Mouse (Mus musculus): ENCODE data around the gene Fkbp1a. TPM values are rescaled to one million over a fixed set of nuclear protein-coding genes. Genes with fewer than 3 reads are reported as not detected.

Gene Fkbp1a
- polyA plus RNA-seq (2016; fragmentation: Nextera tagmentation; extraction: Ambion mirVana) = 933 and 973 TPM in 2 replicates

DNA sequence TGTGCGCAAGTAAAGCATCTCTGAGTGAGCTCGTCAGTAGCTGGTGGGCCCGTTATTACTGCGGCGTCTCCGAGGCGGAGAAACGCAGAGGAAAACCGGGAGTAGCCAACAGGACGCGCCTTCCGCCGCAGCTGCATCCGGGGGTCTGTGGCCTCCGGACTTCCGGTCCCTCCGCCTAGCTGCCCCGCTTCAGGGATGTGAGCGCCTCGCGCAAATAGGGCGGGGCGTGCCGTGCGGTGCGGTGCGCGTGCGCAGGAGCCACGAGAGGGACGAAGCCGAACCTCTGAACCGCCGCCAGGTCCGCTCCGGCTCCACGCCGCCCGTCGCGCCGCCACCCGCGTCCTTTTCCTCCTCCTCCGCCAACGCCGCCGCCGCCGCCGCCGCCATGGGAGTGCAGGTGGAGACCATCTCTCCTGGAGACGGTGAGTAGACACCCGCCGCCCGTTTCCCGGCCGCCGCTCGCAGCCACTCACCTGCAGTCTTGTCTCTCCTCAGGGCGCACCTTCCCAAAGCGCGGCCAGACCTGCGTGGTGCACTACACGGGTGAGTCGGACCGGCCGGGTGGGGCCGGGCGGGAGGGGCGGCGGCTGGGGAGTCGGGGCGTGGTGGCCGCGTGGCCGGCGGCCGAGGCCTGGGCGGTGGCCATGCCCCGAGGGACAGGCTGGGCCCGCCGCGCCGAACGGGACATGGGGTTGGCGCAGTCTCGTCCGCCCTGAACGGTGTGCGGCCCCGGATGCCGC, at the start of gene Fkbp1a:
Fkbp1a (plus strand) TSS at position 161 of the 740 bp plus-strand sequence.
- H3K27ac ChIP-seq = peak within 1 kb of the TSS; percentile 99
- H3K4me1 ChIP-seq = peaks cover 33% of the 10 kb centered on the region
- H3K4me3 ChIP-seq = peak within 1 kb of the TSS; percentile 98
- DNase-seq (ENCODE audit: low spot score) = peak; percentile 97
- no peaks in the 10 kb centered on the region for H3K9me3 ChIP-seq
- WGBS = under 1% methylated on average over 86 of the region's 93 CpGs
- H3K36me3 ChIP-seq = peaks cover 36% of the 10 kb centered on the region
- no peaks in the 10 kb centered on the region for H3K27me3 ChIP-seq (ENCODE audit: insufficient read depth, poor library complexity, severe bottlenecking)

DNA sequence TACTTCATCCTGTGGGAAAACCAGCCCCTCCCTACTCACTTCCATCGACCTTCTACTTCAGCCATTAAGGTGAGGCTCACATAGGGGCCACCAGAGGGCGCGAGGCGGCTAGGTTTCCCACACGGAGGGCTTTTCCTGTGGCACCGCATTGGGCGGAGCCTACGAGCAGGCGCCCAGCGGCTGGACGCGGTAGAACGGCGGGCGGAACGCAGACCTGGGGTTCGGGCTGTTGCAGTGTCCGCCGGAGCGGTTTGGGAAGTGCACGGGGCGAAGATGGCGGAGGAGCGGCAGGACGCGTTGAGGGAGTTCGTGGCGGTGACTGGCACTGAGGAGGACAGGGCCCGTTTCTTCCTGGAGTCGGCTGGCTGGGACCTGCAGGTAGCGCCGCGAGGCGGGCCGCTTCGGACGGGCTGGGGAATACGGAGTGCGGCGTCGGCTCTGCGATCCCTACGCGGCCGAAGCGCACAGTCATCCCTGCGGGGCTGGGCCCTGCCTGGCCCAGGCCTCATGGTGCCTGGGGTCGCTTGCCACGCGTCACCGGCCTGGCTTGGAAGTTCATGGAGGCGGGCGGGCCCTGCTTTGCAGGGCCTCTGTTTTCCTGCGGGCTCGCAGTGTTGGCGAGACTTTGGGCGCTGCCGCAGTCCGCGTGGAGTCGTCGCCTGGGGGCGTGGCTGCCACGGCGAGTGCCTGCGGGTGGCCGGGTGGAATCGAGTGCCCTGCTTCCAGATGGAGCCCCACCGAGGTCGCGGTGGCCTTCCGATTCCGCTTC, 48.1 kb upstream of the Fkbp1a start, which contains the start of gene Nsfl1c:
Nsfl1c (plus strand) TSS at position 148 of the 769 bp plus-strand sequence.
- Histone ChIP-seq H3K9me3 (no peaks in the 10 kb centered on the region), H3K4me1 (peaks cover 7% of the 10 kb centered on the region; the same call in 1 of the 2 replicates), H3K36me3 (peaks cover 26% of the 10 kb centered on the region), H3K27ac (peak within 1 kb of the TSS; percentile 92), H3K4me3 (peak within 1 kb of the TSS; percentile 98), H3K27me3 (ENCODE audit: insufficient read depth, poor library complexity, severe bottlenecking) (no peaks in the 10 kb centered on the region)
- WGBS = 1% methylated on average over 73 of the region's 73 CpGs
- peak; percentile 96 for DNase-seq (ENCODE audit: low spot score)

- Histone ChIP-seq H3K36me3 (peaks cover 61% of the 10 kb centered on the region), H3K4me1 (peaks cover 7% of the 10 kb centered on the region; the same call in 1 of the 2 replicates), H3K4me3 (no peak overlapping the region), H3K9me3 (no peaks in the 10 kb centered on the region), H3K27me3 (ENCODE audit: insufficient read depth, poor library complexity, severe bottlenecking) (no peaks in the 10 kb centered on the region), H3K27ac (no peak overlapping the region)
- 64% methylated on average over 3 of the region's 3 CpGs for WGBS
- no peak for DNase-seq (ENCODE audit: low spot score)
Observed at GRCm38 (mm10) chr2:151498358-151498757, 43.9 kb upstream of the Fkbp1a start.

DNA sequence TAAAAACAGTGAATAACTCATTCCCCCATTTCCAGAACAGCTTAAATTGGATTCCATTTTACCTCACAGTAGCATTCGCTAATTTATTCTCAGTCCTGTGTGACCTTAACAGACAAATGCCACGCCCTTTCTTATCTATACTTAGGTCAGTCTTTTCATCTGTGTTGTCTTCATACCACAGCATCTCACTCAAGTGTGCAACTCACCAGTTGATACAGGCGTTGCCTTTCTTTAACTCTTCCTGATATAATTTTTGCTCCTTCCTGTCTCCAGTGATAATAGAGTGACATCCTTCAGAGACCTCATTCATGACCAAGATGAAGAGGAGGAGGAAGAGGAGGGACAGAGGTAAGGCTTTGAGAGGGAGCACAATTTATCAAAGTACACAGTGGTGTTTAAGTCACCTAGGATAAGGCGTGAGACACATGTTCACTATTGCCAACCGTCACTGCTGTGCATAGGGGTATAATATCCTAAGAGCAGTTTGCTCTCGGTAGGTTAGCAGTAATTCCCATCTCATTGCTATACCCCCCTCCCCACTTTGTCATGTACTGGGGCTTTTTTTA, 41.8 kb upstream of the Fkbp1a start:
- Histone ChIP-seq H3K27ac (no peak overlapping the region), H3K4me1 (no peaks in the 10 kb centered on the region), H3K4me3 (no peak overlapping the region), H3K27me3 (ENCODE audit: insufficient read depth, poor library complexity, severe bottlenecking) (no peaks in the 10 kb centered on the region), H3K36me3 (peaks cover 82% of the 10 kb centered on the region), H3K9me3 (no peaks in the 10 kb centered on the region)
- WGBS = 89% methylated on average over 6 of the region's 6 CpGs
- no peak for DNase-seq (ENCODE audit: low spot score)

GRCm38 (mm10) chr2:151504226-151504625, 38.1 kb upstream of the Fkbp1a start:
- no peak overlapping the region for H3K4me3 ChIP-seq
- 88% methylated on average over 4 of the region's 4 CpGs for WGBS
- DNase-seq (ENCODE audit: low spot score) = no peak
- no peaks in the 10 kb centered on the region for H3K4me1 ChIP-seq
- H3K9me3 ChIP-seq = no peaks in the 10 kb centered on the region
- no peaks in the 10 kb centered on the region for H3K27me3 ChIP-seq (ENCODE audit: insufficient read depth, poor library complexity, severe bottlenecking)
- peaks cover 90% of the 10 kb centered on the region for H3K36me3 ChIP-seq
- no peak overlapping the region for H3K27ac ChIP-seq

- DNase-seq (ENCODE audit: low spot score) = peak; percentile 33
Observed at GRCm38 (mm10) chr2:151512199-151512598, 30.1 kb upstream of the Fkbp1a start.

DNA sequence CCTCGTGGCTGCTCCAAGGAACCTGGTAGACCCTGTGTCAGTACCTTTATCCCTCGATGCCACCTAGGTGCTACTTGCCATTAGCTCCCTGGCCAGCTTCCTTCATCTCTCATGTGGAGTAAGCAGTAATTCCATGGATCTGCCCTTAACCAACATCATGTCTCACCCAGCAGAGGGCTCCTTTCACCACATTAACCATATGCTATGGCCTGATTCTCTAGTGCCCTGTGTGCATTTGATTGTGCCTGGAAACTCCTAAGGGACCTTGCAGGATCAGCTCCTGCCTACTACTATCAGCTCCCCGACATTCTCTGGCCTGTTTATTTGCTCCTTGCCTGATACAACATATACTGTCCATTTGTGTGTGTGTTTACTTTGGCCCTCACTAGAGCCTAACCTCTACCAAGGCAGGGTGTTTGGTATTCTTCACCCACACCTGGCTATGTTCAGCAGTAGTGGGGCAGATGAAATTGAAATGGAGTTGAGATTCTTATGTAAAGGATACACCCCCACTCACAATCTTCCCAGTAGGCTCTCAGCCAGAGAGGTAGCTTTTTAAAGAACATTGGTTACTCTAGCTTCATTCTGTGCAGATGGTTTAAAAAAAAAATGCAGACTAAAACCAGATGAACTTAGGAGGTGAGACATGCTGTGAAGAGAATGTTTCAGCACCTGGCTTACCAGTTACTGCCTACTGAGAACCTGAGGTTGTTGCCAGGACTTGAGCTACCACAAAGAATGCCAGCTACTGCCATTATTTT, 28.6 kb upstream of the Fkbp1a start:
- no peak for DNase-seq (ENCODE audit: low spot score)

More at GRCm38 (mm10) chr2:151512199-151512598, 30.1 kb upstream of the Fkbp1a start:
- no peak overlapping the region for H3K4me3 ChIP-seq
- H3K36me3 ChIP-seq = peaks cover 79% of the 10 kb centered on the region
- no peaks in the 10 kb centered on the region for H3K9me3 ChIP-seq
- no peaks in the 10 kb centered on the region for H3K27me3 ChIP-seq (ENCODE audit: insufficient read depth, poor library complexity, severe bottlenecking)
- no peaks in the 10 kb centered on the region for H3K4me1 ChIP-seq
- H3K27ac ChIP-seq = no peak overlapping the region

GRCm38 (mm10) chr2:151519000-151519399, 23.3 kb upstream of the Fkbp1a start:
- WGBS = 84% methylated on average over 2 of the region's 2 CpGs
- no peaks in the 10 kb centered on the region for H3K27me3 ChIP-seq (ENCODE audit: insufficient read depth, poor library complexity, severe bottlenecking)
- H3K4me3 ChIP-seq = no peak overlapping the region
- no peaks in the 10 kb centered on the region for H3K4me1 ChIP-seq
- DNase-seq (ENCODE audit: low spot score) = no peak
- peaks cover 40% of the 10 kb centered on the region for H3K36me3 ChIP-seq
- H3K27ac ChIP-seq = no peak overlapping the region
- no peaks in the 10 kb centered on the region for H3K9me3 ChIP-seq

More for the DNA sequence above, 28.6 kb upstream of the Fkbp1a start:
- Histone ChIP-seq H3K9me3 (no peaks in the 10 kb centered on the region), H3K27me3 (ENCODE audit: insufficient read depth, poor library complexity, severe bottlenecking) (no peaks in the 10 kb centered on the region), H3K4me1 (no peaks in the 10 kb centered on the region), H3K36me3 (peaks cover 67% of the 10 kb centered on the region), H3K4me3 (no peak overlapping the region), H3K27ac (no peak overlapping the region)
- WGBS = 78% methylated on average over 3 of the region's 3 CpGs

- H3K4me3 ChIP-seq = no peak overlapping the region
- peaks cover 16% of the 10 kb centered on the region; the same call in 1 of the 2 replicates for H3K36me3 ChIP-seq
- no peaks in the 10 kb centered on the region for H3K9me3 ChIP-seq
- WGBS = 18% methylated on average over 4 of the region's 4 CpGs
- H3K27ac ChIP-seq = no peak overlapping the region
- DNase-seq (ENCODE audit: low spot score) = no peak
- H3K4me1 ChIP-seq = peaks cover 9% of the 10 kb centered on the region; the same call in 1 of the 2 replicates
- H3K27me3 ChIP-seq (ENCODE audit: insufficient read depth, poor library complexity, severe bottlenecking) = no peaks in the 10 kb centered on the region
Observed at GRCm38 (mm10) chr2:151524324-151525041, 17.8 kb upstream of the Fkbp1a start.

- Histone ChIP-seq H3K9me3 (no peaks in the 10 kb centered on the region), H3K27ac (no peak overlapping the region), H3K36me3 (peaks cover 11% of the 10 kb centered on the region; the same call in 1 of the 2 replicates), H3K4me3 (no peak overlapping the region), H3K27me3 (ENCODE audit: insufficient read depth, poor library complexity, severe bottlenecking) (no peaks in the 10 kb centered on the region), H3K4me1 (peaks cover 12% of the 10 kb centered on the region)
- no peak for DNase-seq (ENCODE audit: low spot score)
- 59% methylated on average over 2 of the region's 2 CpGs for WGBS
Observed at GRCm38 (mm10) chr2:151525520-151525919, 16.8 kb upstream of the Fkbp1a start.

GRCm38 (mm10) chr2:151528066-151528465, 14.2 kb upstream of the Fkbp1a start:
- no peak overlapping the region for H3K4me3 ChIP-seq
- H3K27me3 ChIP-seq (ENCODE audit: insufficient read depth, poor library complexity, severe bottlenecking) = no peaks in the 10 kb centered on the region
- no peak overlapping the region for H3K27ac ChIP-seq
- H3K4me1 ChIP-seq = peaks cover 23% of the 10 kb centered on the region
- H3K36me3 ChIP-seq = no peaks in the 10 kb centered on the region
- WGBS = 75% methylated on average over 1 of the region's 1 CpGs
- H3K9me3 ChIP-seq = no peaks in the 10 kb centered on the region
- DNase-seq (ENCODE audit: low spot score) = no peak

- no peaks in the 10 kb centered on the region for H3K36me3 ChIP-seq
- peaks cover 23% of the 10 kb centered on the region for H3K4me1 ChIP-seq
- no peak overlapping the region for H3K27ac ChIP-seq
- no peak for DNase-seq (ENCODE audit: low spot score)
- H3K9me3 ChIP-seq = no peaks in the 10 kb centered on the region
- no peaks in the 10 kb centered on the region for H3K27me3 ChIP-seq (ENCODE audit: insufficient read depth, poor library complexity, severe bottlenecking)
- no peak overlapping the region for H3K4me3 ChIP-seq
Observed at GRCm38 (mm10) chr2:151529169-151529568, 13.1 kb upstream of the Fkbp1a start.

All from heart, embryonic 10.5 days (tissue).